Mouse (Mus musculus) 3T3-L1 (cell line): ENCODE results near the gene Krtap10-4.
"Not testable (repeated sequence)": the region's sequence is repeated elsewhere in the genome, so short reads cannot be mapped to it uniquely, and the experiment has no call there.

ENCODE experiments used
- DNase-seq: peaks from one replicate; pipeline ENCODE4 v3.0.0-alpha.2; 2015; ENCODE audit warnings: low read depth, low spot score

Gene Krtap10-4

GRCm38 (mm10) chr10:77788621-77789020, 38.3 kb downstream of the Krtap10-4 start:
- no peak for DNase-seq

- DNase-seq = not testable (repeated sequence)
Observed at GRCm38 (mm10) chr10:77787876-77788275, 39.0 kb downstream of the Krtap10-4 start, which contains the start of gene Gm7137. Gene Gm7137 (minus strand): TSS chr10:77788200.

GRCm38 (mm10) chr10:77783396-77783795, 43.5 kb downstream of the Krtap10-4 start:
- DNase-seq = not testable (repeated sequence)

GRCm38 (mm10) chr10:77782442-77782841, 44.5 kb downstream of the Krtap10-4 start, which contains the start of gene Gm3250:
Gene Gm3250 (minus strand): TSS chr10:77782542.
- not testable (repeated sequence) for DNase-seq

- DNase-seq = not testable (repeated sequence)
Observed at GRCm38 (mm10) chr10:77776844-77777243, 50.1 kb downstream of the Krtap10-4 start, which contains the start of gene Gm7138. Gene Gm7138 (minus strand): TSS chr10:77776944.
